Mouse (Mus musculus): ENCODE data around the gene Adora1. TPM values are rescaled to one million over a fixed set of nuclear protein-coding genes. Genes with fewer than 3 reads are reported as not detected.

Adora1 gene
- total RNA-seq, 2 experiments from 2014 or later = 213 to 218 TPM

DNA sequence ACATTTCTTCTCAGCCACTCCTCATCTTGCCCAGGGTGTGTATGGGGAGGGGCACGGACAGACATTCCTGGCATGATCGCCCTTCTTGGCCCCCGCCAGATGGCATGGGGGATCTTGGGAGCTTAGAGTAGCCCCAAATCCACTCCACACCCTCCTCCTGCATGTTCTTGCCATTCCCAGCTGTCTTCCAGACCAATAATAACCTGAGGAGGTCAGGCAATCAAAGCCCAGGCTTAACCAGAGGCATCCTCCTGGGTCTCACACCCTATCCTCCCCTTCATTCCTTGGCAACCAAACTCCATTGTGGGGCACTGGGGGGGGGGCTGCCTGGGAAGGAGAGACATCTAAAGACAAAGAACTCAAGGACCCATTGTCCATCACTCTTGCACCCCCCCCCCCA lies 74.8 kb downstream of the Adora1 start:
- no peak for DNase-seq (ENCODE audit: low spot score in 2 of 2)

DNA sequence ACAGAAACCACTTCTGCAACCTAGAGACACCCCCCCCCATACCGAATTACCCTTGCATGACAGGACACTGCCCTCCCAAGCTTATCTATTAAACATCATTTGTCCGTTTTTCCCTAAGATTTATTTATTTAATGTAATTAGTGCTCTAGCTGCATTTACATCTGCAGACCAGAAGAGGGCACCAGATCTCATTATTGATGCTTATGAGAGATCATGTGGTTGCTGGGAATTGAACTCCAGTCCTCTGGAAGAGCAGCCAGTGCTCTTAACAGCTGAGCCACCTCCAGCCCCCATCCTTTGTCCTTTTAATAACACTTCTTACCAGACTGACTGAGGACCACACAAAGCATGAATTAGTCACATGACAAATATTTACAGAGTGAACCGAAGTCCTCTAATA lies 80.6 kb downstream of the Adora1 start:
- no peak for DNase-seq (ENCODE audit: low spot score in 2 of 2)

DNA sequence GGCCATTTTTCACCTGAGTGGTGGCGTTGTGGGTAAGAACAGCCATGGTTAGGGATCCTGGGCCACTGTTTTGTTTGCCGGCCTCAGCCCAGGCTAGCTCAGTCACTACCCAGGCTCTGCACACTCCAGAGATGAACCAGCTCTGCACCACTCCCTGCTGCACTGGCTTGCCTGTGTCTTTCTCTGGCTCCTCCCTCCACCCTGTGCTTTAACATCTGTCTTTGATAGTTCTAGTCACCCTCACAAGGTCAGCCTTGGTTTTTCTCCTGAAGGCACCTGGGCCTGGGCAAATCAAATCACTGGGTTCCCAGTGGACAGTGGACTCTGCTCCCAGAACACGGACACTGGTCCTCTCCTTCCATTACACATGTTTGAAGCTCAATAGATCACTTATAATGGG lies 81.1 kb downstream of the Adora1 start:
- no peak for DNase-seq (ENCODE audit: low spot score in 2 of 2)

DNA sequence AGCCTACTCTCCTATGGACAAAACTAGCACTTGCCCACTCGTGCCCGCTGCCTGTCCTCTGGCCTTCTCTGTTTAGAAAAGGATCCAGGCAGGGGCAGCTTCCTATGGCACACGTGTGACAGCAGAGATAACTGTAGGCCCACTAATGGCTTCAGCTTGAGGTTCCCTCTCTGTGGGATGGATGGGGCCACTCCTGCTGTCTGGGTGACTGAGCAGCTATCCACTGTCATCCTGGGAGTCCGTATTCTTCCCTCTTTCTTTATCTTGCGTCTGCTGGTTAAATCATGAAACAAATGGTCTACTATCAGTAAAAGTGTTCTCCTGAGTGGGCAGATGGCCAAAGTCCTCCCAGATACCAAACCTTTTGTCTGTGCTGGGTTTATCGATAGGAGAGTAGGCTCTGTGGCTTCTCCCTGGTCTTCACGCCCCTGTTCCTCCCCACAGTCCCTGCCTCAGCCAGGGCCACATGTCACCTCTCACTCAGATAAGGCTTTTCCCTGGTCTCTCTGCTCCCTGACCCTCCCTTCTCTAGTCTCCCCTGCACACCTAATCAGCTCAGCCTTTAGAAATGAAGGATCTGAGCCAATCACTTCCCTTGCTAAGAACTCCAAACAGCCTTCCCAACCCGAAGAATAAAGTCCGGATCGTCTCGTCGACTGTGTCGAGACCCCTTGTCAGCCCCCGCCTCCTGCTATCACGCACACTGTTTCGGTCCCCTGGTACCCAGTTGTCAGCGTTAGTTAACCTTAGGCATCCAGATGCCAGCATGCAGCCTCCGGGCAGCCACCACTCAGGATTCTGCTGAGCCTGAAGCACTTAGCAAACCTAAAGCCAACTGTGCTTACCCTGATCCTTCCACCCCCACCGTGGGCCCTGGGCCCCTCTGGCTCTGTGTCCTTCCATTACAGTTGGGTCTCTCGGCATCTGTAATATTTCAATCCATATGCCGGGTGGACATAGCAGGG lies 82.3 kb downstream of the Adora1 start:
- DNase-seq (ENCODE audit: low spot score in 2 of 2) = no peak

DNA sequence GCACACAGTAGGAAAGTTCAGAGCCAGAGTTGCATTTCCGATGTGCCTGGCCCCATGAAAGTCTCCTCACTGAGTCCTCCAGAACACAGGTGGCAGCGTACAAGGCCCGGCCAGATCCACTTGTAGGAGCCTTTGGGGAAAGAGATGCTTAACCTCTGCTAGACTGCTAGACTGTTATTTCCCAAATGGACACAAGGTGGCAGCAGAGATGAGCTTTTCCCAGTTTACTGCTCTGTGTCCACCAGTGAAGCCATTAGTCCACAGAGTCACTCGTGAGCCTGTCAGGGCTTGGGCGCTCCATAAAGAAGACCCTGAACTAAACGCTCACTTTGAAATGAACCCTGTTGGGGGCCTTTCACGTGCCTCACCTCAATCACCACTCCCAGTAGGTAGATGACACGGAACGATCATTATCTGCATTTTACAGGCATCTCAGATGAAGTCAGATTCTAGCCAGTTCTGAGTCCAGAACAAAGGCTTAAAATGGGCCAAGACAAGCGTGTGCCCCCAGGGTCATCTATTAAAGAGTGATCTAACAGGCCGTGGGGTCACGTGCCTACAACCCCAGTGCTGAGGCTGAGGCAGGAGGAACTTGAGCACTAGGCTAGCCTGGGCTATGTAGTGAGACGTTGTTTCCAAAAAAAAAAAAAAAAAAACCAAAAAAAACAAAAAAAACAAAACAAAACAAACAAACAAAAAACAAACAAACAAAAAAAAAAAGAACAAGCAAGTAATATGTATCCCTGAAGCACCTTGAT lies 83.4 kb downstream of the Adora1 start:
- DNase-seq (ENCODE audit: low spot score in 2 of 2) = peak; percentile 74 to 88

DNA sequence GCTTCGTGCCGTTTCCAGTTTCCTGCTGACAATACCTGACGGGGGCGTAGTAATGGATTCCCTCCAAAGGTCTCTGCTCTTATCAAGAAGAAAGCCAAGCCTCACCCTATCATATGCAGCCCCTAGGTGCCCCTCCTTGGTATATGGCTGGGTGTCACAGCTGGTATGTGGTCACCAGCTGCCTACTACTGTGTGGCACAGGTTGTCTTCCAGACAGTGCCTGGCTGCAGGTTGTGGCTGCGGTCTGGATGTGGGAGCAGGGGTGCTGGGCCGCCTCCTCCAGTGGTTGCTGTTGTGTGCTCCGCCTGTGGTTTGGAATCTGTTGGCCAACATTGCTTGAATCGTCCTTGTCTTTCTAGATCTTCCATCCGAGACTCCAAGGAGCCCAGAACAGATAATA lies 84.5 kb downstream of the Adora1 start:
- no peak for DNase-seq (ENCODE audit: low spot score in 2 of 2)

DNA sequence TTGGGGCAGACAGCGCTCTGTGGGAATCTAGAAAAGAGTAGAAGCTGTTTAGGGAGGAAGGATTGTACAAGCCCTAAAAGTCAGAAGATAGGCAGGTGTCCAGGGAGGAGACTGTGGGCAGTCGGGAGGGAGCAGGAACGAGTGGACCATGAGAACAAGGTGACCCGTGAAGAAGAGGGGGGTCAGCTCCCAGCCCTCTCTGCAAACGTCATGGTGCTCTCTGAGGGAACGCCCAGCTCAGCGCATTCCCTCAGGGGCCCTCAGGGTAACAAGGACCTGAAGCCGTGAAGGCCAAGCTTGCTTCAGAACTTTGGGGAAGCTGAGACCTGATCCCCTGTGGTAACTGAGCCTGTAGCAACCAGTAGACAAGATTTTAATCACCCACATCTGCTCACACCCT lies 85.2 kb downstream of the Adora1 start:
- no peak for DNase-seq (ENCODE audit: low spot score in 2 of 2)

Other genes with a start within 250 kb of the Adora1 start
- 1 to 10 TPM; 3.3 to 4.5 TPM for gene Fmod, start 198.2 kb downstream of the Adora1 start, total RNA-seq (2021)
- 10 to 100 TPM; 14.1 to 19.2 TPM for gene Btg2, start 156.3 kb downstream of the Adora1 start, total RNA-seq (2021)
- gene Chit1, start 124.2 kb downstream of the Adora1 start, total RNA-seq (2021) = under 1 TPM in 1 of 2 experiments, not detected in 1; 0.39 TPM
- gene Chil1, start 53.3 kb downstream of the Adora1 start, total RNA-seq (2021) = 1 to 10 TPM; 8.0 to 8.5 TPM
- under 1 TPM in 1 of 2 experiments, not detected in 1; 0.18 TPM for gene Mybph, start 42.0 kb downstream of the Adora1 start, total RNA-seq (2021)
- gene Myog, start 54.6 kb upstream of the Adora1 start, total RNA-seq (2021) = not detected
- 10 to 100 TPM; 82.3 to 86.7 TPM for gene Ppfia4, start 97.5 kb upstream of the Adora1 start, total RNA-seq (2021)
- 10 to 100 TPM; 80.0 to 84.3 TPM for gene Tmem183a, start 126.5 kb upstream of the Adora1 start, total RNA-seq (2021)
- gene 4933406M09Rik, start 150.5 kb upstream of the Adora1 start, total RNA-seq (2021) = not detected
- 10 to 100 TPM; 24.0 to 31.4 TPM for gene Cyb5r1, start 170.1 kb upstream of the Adora1 start, total RNA-seq (2021)
- gene Adipor1, start 179.9 kb upstream of the Adora1 start, total RNA-seq (2021) = 10 to 100 TPM; 62.2 to 64.1 TPM
- gene Klhl12, start 220.1 kb upstream of the Adora1 start, total RNA-seq (2021) = 10 to 100 TPM; 37.2 to 41.5 TPM